Mouse (Mus musculus): ENCODE results near the gene C1s2. TPM values are rescaled to one million over a fixed set of nuclear protein-coding genes. Genes with fewer than 3 reads are reported as not detected.
"Not testable (repeated sequence)": the region's sequence is repeated elsewhere in the genome, so short reads cannot be mapped to it uniquely, and the experiment has no call there.

Gene C1s2
- polyA plus RNA-seq (2012; rRNA removed) (0.23 and 0.24 TPM in 2 replicates), polyA plus RNA-seq (2014; fragmentation: Nextera tagmentation; extraction: Ambion mirVana) (0.10 TPM in 1 of 2 replicates, not detected in the other)

GRCm38 (mm10) chr6:124635985-124636384 lies at the start of gene C1s2:
Gene C1s2 (minus strand): TSS chr6:124636085.
- H3K27ac ChIP-seq (replicated peaks; ENCODE audit: low read depth, low read length); H3K9ac ChIP-seq (ENCODE audit: low read depth, low read length, severe bottlenecking); H3K4me3 ChIP-seq (replicated peaks; ENCODE audit: low read length); H3K36me3 ChIP-seq (ENCODE audit: control insufficient read depth, insufficient read depth, low read length); ATAC-seq (ENCODE audit: low FRiP score, low read depth); H3K4me2 ChIP-seq (replicated peaks; ENCODE audit: low read depth, low read length, severe bottlenecking); H3K27me3 ChIP-seq (ENCODE audit: control insufficient read depth, insufficient read depth, low read length); H3K4me1 ChIP-seq (ENCODE audit: control insufficient read depth, insufficient read depth, low read length); H3K9me3 ChIP-seq (ENCODE audit: control insufficient read depth, low read length); DNase-seq (ENCODE audit: low spot score): not testable (repeated sequence)
- 76% methylated on average over 2 of the region's 2 CpGs for WGBS

DNA sequence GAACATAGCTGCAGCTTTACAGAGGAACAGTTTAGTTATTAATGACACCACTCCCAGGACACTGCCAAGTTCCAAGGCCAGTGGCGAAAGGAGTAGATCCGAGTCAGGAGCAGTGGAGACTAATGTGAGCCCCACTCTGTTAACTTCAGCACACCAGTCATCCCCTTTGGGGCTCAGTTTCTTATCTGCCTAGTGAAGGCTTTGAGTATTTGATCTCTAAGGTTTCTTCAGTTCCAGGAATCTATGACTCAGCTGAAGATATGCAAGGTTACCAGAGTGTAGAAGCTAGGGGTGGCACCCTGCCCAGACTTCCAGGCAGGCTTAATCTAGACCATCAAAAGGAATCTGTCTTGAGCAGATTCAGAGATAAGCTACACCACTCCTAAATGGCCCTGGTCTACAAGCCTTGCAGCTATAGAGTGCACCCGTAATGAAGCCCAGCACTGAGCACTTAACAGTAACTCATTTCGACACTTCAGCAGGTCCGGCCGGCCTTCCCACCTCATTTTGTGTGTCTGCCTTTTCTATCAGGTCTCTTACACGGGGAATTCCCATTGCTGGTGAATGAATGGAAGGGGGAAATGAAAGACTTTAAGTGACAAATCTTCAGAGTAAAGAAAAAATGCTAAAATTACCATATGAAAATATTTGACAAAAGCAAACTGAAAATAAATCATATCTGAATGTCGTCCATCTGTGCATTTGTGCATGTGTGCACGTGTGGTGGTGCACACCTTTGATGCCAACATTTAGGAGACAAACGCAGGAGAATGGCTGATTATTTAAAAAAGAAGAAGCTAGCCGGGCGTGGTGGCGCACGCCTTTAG lies 47.9 kb upstream of the C1s2 start:
- DNase-seq (ENCODE audit: low spot score), result peak; percentile 63
- Histone ChIP-seq H3K4me1 (ENCODE audit: control insufficient read depth, insufficient read depth, low read length) (no peaks in the 10 kb centered on the region), H3K4me3 (replicated peaks; ENCODE audit: low read length) (no peak overlapping the region), H3K27ac (replicated peaks; ENCODE audit: low read depth, low read length) (no peak overlapping the region), H3K9me3 (ENCODE audit: control insufficient read depth, low read length) (no peaks in the 10 kb centered on the region), H3K4me2 (replicated peaks; ENCODE audit: low read depth, low read length, severe bottlenecking) (no peak overlapping the region), H3K9ac (ENCODE audit: low read depth, low read length, severe bottlenecking) (no peak overlapping the region), H3K27me3 (ENCODE audit: control insufficient read depth, insufficient read depth, low read length) (no peaks in the 10 kb centered on the region), H3K36me3 (ENCODE audit: control insufficient read depth, insufficient read depth, low read length) (no peaks in the 10 kb centered on the region)
- WGBS, result 69% methylated on average over 14 of the region's 14 CpGs
- TF ChIP-seq POLR2A (IDR thresholded peaks at IDR 0.05; ENCODE audit: borderline replicate concordance, extremely low read depth, insufficient read depth, insufficient read length), result no peak
- ATAC-seq (ENCODE audit: low FRiP score, low read depth), result no peak

DNA sequence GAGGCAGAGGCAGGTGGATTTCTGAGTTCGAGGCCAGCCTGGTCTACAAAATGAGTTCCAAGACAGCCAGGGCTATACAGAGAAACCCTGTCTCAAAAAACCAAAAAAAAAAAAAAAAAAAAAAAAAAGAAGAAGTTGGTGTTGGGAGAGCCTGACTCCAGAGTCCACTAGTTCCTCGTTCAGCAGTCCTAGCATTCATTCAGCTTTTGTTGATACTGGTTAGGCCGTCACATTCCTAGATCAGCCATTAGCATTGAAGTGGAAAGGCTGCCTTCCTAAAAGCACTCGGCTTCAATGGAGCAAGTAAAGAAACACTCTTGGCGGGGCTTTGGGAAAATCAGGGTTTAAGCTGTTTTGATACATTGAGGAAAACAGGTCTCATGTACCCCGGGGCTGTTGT lies 46.4 kb upstream of the C1s2 start:
- H3K4me1 ChIP-seq (ENCODE audit: control insufficient read depth, insufficient read depth, low read length); H3K27me3 ChIP-seq (ENCODE audit: control insufficient read depth, insufficient read depth, low read length); H3K27ac ChIP-seq (replicated peaks; ENCODE audit: low read depth, low read length); H3K4me2 ChIP-seq (replicated peaks; ENCODE audit: low read depth, low read length, severe bottlenecking); H3K4me3 ChIP-seq (replicated peaks; ENCODE audit: low read length); H3K36me3 ChIP-seq (ENCODE audit: control insufficient read depth, insufficient read depth, low read length); H3K9ac ChIP-seq (ENCODE audit: low read depth, low read length, severe bottlenecking); DNase-seq (ENCODE audit: low spot score); H3K9me3 ChIP-seq (ENCODE audit: control insufficient read depth, low read length); ATAC-seq (ENCODE audit: low FRiP score, low read depth): not testable (repeated sequence)
- 79% methylated on average over 6 of the region's 6 CpGs for WGBS

- Histone ChIP-seq H3K4me2 (replicated peaks; ENCODE audit: low read depth, low read length, severe bottlenecking) (no peak overlapping the region), H3K4me3 (replicated peaks; ENCODE audit: low read length) (no peak overlapping the region), H3K4me1 (ENCODE audit: control insufficient read depth, insufficient read depth, low read length) (no peaks in the 10 kb centered on the region), H3K27me3 (ENCODE audit: control insufficient read depth, insufficient read depth, low read length) (no peaks in the 10 kb centered on the region), H3K27ac (replicated peaks; ENCODE audit: low read depth, low read length) (no peak overlapping the region), H3K9me3 (ENCODE audit: control insufficient read depth, low read length) (no peaks in the 10 kb centered on the region), H3K9ac (ENCODE audit: low read depth, low read length, severe bottlenecking) (no peak overlapping the region), H3K36me3 (ENCODE audit: control insufficient read depth, insufficient read depth, low read length) (peaks cover 2% of the 10 kb centered on the region; the same call in 1 of the 2 replicates)
- TF ChIP-seq POLR2A (IDR thresholded peaks at IDR 0.05; ENCODE audit: borderline replicate concordance, extremely low read depth, insufficient read depth, insufficient read length), result no peak
- WGBS, result 90% methylated on average over 3 of the region's 3 CpGs
- DNase-seq (ENCODE audit: low spot score) (no peak), ATAC-seq (ENCODE audit: low FRiP score, low read depth) (no peak)
Measured at GRCm38 (mm10) chr6:124679486-124679885, 43.6 kb upstream of the C1s2 start.

GRCm38 (mm10) chr6:124678769-124679168 lies 42.9 kb upstream of the C1s2 start:
- peaks cover 2% of the 10 kb centered on the region; the same call in 1 of the 2 replicates for H3K36me3 ChIP-seq (ENCODE audit: control insufficient read depth, insufficient read depth, low read length)
- no peak for TF ChIP-seq POLR2A (IDR thresholded peaks at IDR 0.05; ENCODE audit: borderline replicate concordance, extremely low read depth, insufficient read depth, insufficient read length)
- no peaks in the 10 kb centered on the region for H3K9me3 ChIP-seq (ENCODE audit: control insufficient read depth, low read length)
- no peak overlapping the region for H3K4me2 ChIP-seq (replicated peaks; ENCODE audit: low read depth, low read length, severe bottlenecking)
- H3K4me1 ChIP-seq (ENCODE audit: control insufficient read depth, insufficient read depth, low read length), result peaks cover under 1% of the 10 kb centered on the region; the same call in 1 of the 2 replicates
- DNase-seq (ENCODE audit: low spot score), result no peak
- H3K4me3 ChIP-seq (replicated peaks; ENCODE audit: low read length), result no peak overlapping the region
- no peak overlapping the region for H3K9ac ChIP-seq (ENCODE audit: low read depth, low read length, severe bottlenecking)
- 94% methylated on average over 7 of the region's 7 CpGs for WGBS
- no peak for ATAC-seq (ENCODE audit: low FRiP score, low read depth)
- H3K27me3 ChIP-seq (ENCODE audit: control insufficient read depth, insufficient read depth, low read length), result no peaks in the 10 kb centered on the region
- no peak overlapping the region for H3K27ac ChIP-seq (replicated peaks; ENCODE audit: low read depth, low read length)
